Mouse (Mus musculus): Measurements from ENCODE around the gene Pex19. TPM values are rescaled to one million over a fixed set of nuclear protein-coding genes. Genes with fewer than 3 reads are reported as not detected.

The Pex19 gene
- total and polyA plus RNA-seq, 2 experiments from 2014 or later: 140 to 154 TPM

- Histone ChIP-seq H3K9ac (replicated peaks; ENCODE audit: low read length, poor library complexity, severe bottlenecking) (no peak overlapping the region), H3K27me3 (ENCODE audit: insufficient read depth, low read length) (no peaks in the 10 kb centered on the region), H3K9me3 (ENCODE audit: low read length) (no peaks in the 10 kb centered on the region), H3K4me2 (ENCODE audit: low read depth, low read length, poor library complexity, severe bottlenecking) (no peak overlapping the region), H3K4me1 (ENCODE audit: insufficient read depth, low read length) (no peaks in the 10 kb centered on the region), H3K4me3 (ENCODE audit: low read depth, low read length) (no peak overlapping the region), H3K36me3 (ENCODE audit: insufficient read depth, low read length) (peaks cover 29% of the 10 kb centered on the region), H3K27ac (ENCODE audit: low read depth, low read length) (no peak overlapping the region)
- ATAC-seq (ENCODE audit: low FRiP score) (no peak), DNase-seq (ENCODE audit: low spot score) (no peak)
- no peak for TF ChIP-seq CTCF (IDR thresholded peaks at IDR 0.05)
- 86% methylated on average over 7 of the region's 7 CpGs for WGBS
These were observed 52.5 kb downstream of the Pex19 start for GRCm38 (mm10) chr1:172179102-172179501.

GRCm38 (mm10) chr1:172180881-172181280 is 54.3 kb downstream of the Pex19 start:
- Histone ChIP-seq H3K4me2 (ENCODE audit: low read depth, low read length, poor library complexity, severe bottlenecking) (no peak overlapping the region), H3K4me1 (ENCODE audit: insufficient read depth, low read length) (no peaks in the 10 kb centered on the region), H3K9me3 (ENCODE audit: low read length) (no peaks in the 10 kb centered on the region), H3K9ac (replicated peaks; ENCODE audit: low read length, poor library complexity, severe bottlenecking) (no peak overlapping the region), H3K4me3 (ENCODE audit: low read depth, low read length) (no peak overlapping the region), H3K36me3 (ENCODE audit: insufficient read depth, low read length) (peaks cover 17% of the 10 kb centered on the region; the same call in 1 of the 2 replicates), H3K27me3 (ENCODE audit: insufficient read depth, low read length) (no peaks in the 10 kb centered on the region), H3K27ac (ENCODE audit: low read depth, low read length) (no peak overlapping the region)
- 79% methylated on average over 4 of the region's 4 CpGs for WGBS
- ATAC-seq (ENCODE audit: low FRiP score) (no peak), DNase-seq (ENCODE audit: low spot score) (no peak)
- no peak for TF ChIP-seq CTCF (IDR thresholded peaks at IDR 0.05)

DNA sequence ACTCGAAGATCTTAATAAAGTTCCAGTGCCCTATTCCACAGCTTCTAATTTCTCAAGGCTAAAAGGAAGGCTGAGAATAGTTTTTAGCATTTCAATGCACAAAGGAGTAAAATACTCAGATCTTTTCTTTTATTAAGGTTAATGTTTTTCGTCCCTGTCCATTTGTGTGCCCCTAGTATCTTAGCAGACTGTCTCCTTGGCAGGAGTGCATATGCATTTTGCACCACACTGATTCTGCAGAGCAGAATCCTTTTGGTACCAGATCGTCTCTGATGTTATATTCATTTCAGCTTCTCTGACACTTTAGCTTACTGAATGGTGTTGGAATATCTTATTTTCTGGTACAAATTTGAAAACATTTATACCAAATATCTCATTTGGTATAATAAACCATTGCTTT is 55.2 kb downstream of the Pex19 start:
- Histone ChIP-seq H3K36me3 (ENCODE audit: insufficient read depth, low read length) (peaks cover 19% of the 10 kb centered on the region), H3K4me2 (ENCODE audit: low read depth, low read length, poor library complexity, severe bottlenecking) (no peak overlapping the region), H3K9me3 (ENCODE audit: low read length) (no peaks in the 10 kb centered on the region), H3K9ac (replicated peaks; ENCODE audit: low read length, poor library complexity, severe bottlenecking) (no peak overlapping the region), H3K4me1 (ENCODE audit: insufficient read depth, low read length) (no peaks in the 10 kb centered on the region), H3K27ac (ENCODE audit: low read depth, low read length) (no peak overlapping the region), H3K4me3 (ENCODE audit: low read depth, low read length) (no peak overlapping the region), H3K27me3 (ENCODE audit: insufficient read depth, low read length) (no peaks in the 10 kb centered on the region)
- WGBS: 93% methylated on average over 3 of the region's 3 CpGs
- DNase-seq (ENCODE audit: low spot score) (no peak), ATAC-seq (ENCODE audit: low FRiP score) (no peak)
- TF ChIP-seq CTCF (IDR thresholded peaks at IDR 0.05): no peak

DNA sequence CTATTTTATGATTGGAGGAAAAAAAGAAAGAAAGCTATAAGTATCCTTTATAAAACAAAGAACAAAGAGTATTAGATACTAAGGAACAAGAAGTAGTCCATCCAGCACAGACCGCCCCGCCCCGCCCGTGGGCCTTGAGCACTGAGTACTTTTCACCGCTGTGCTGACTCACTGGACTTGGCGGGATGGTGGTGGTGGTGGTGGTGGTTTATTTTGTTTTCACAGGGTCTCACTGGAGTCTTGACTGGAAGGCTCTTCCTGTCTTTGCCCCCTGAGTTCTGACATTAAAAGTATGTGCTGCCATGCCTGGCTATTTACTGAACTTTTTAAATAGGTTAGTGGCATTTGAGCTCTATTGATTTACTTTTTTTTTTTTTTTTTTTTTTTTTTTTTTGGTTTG is 56.5 kb downstream of the Pex19 start:
- WGBS: 97% methylated on average over 6 of the region's 6 CpGs
- Histone ChIP-seq H3K9ac (replicated peaks; ENCODE audit: low read length, poor library complexity, severe bottlenecking) (no peak overlapping the region), H3K36me3 (ENCODE audit: insufficient read depth, low read length) (peaks cover 27% of the 10 kb centered on the region), H3K4me2 (ENCODE audit: low read depth, low read length, poor library complexity, severe bottlenecking) (no peak overlapping the region), H3K27me3 (ENCODE audit: insufficient read depth, low read length) (no peaks in the 10 kb centered on the region), H3K27ac (ENCODE audit: low read depth, low read length) (no peak overlapping the region), H3K4me3 (ENCODE audit: low read depth, low read length) (no peak overlapping the region), H3K9me3 (ENCODE audit: low read length) (no peaks in the 10 kb centered on the region), H3K4me1 (ENCODE audit: insufficient read depth, low read length) (no peaks in the 10 kb centered on the region)
- no peak for ATAC-seq (ENCODE audit: low FRiP score)
- DNase-seq (ENCODE audit: low spot score): no peak
- TF ChIP-seq CTCF (IDR thresholded peaks at IDR 0.05): no peak

DNA sequence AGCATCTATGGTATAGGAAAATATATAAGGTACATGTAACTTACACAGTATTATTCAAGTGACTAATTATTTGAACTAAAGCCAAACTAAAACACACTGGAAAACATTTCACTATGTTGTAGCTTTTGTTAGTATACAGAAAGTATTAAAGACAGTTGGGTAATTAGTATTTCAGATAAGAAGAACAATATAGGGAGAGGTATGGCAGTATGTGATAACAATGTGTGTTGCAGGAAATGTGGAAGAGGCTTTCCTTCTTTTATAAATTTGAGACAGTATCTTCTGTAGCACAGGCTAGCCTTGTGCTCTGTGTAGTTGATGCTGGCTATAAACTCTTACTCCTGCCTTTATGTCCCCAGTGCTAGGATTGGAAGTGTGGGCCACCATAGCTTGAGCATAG is 57.4 kb downstream of the Pex19 start:
- H3K36me3 ChIP-seq (ENCODE audit: insufficient read depth, low read length): peaks cover 28% of the 10 kb centered on the region
- no peak overlapping the region for H3K4me2 ChIP-seq (ENCODE audit: low read depth, low read length, poor library complexity, severe bottlenecking)
- H3K27me3 ChIP-seq (ENCODE audit: insufficient read depth, low read length): no peaks in the 10 kb centered on the region
- H3K27ac ChIP-seq (ENCODE audit: low read depth, low read length): no peak overlapping the region
- no peak for DNase-seq (ENCODE audit: low spot score)
- no peaks in the 10 kb centered on the region for H3K4me1 ChIP-seq (ENCODE audit: insufficient read depth, low read length)
- TF ChIP-seq CTCF (IDR thresholded peaks at IDR 0.05): no peak
- H3K9ac ChIP-seq (replicated peaks; ENCODE audit: low read length, poor library complexity, severe bottlenecking): no peak overlapping the region
- no peak overlapping the region for H3K4me3 ChIP-seq (ENCODE audit: low read depth, low read length)
- H3K9me3 ChIP-seq (ENCODE audit: low read length): no peaks in the 10 kb centered on the region
- ATAC-seq (ENCODE audit: low FRiP score): no peak

Other genes with a start within 250 kb of the Pex19 start
- 0.66 TPM in 1 of 2 replicates, not detected in the other for gene Gm10521, start 231.1 kb upstream of the Pex19 start, total RNA-seq (2014; rRNA removed)
- gene Gm10521, start 231.1 kb upstream of the Pex19 start, polyA plus RNA-seq (2015; fragmentation: Nextera tagmentation; extraction: Ambion mirVana): not detected in 2 replicates
- not detected in 2 replicates for gene Slamf6, start 209.2 kb upstream of the Pex19 start, total RNA-seq (2014; rRNA removed)
- 0.05 and 0.10 TPM in 2 replicates for gene Slamf6, start 209.2 kb upstream of the Pex19 start, polyA plus RNA-seq (2015; fragmentation: Nextera tagmentation; extraction: Ambion mirVana)
- gene Vangl2, start 98.3 kb upstream of the Pex19 start, total RNA-seq (2014; rRNA removed): 85.8 and 115 TPM in 2 replicates
- 43.1 and 44.2 TPM in 2 replicates for gene Vangl2, start 98.3 kb upstream of the Pex19 start, polyA plus RNA-seq (2015; fragmentation: Nextera tagmentation; extraction: Ambion mirVana)
- 0.38 and 3.6 TPM in 2 replicates for gene Nhlh1, start 69.2 kb upstream of the Pex19 start, total RNA-seq (2014; rRNA removed)
- gene Nhlh1, start 69.2 kb upstream of the Pex19 start, polyA plus RNA-seq (2015; fragmentation: Nextera tagmentation; extraction: Ambion mirVana): 0.12 TPM in 1 of 2 replicates, not detected in the other
- 207 and 225 TPM in 2 replicates for gene Copa, start 44.2 kb upstream of the Pex19 start, total RNA-seq (2014; rRNA removed)
- gene Copa, start 44.2 kb upstream of the Pex19 start, polyA plus RNA-seq (2015; fragmentation: Nextera tagmentation; extraction: Ambion mirVana): 149 and 155 TPM in 2 replicates
- 70.3 and 78.7 TPM in 2 replicates for gene Ncstn, start 44.0 kb upstream of the Pex19 start, total RNA-seq (2014; rRNA removed)
- 93.3 and 93.7 TPM in 2 replicates for gene Ncstn, start 44.0 kb upstream of the Pex19 start, polyA plus RNA-seq (2015; fragmentation: Nextera tagmentation; extraction: Ambion mirVana)
- gene Dcaf8, start 21.3 kb downstream of the Pex19 start, total RNA-seq (2014; rRNA removed): 64.6 and 72.8 TPM in 2 replicates
- 66.8 and 67.6 TPM in 2 replicates for gene Dcaf8, start 21.3 kb downstream of the Pex19 start, polyA plus RNA-seq (2015; fragmentation: Nextera tagmentation; extraction: Ambion mirVana)
- 311 and 342 TPM in 2 replicates for gene Pea15a, start 80.0 kb downstream of the Pex19 start, total RNA-seq (2014; rRNA removed)
- gene Pea15a, start 80.0 kb downstream of the Pex19 start, polyA plus RNA-seq (2015; fragmentation: Nextera tagmentation; extraction: Ambion mirVana): 501 and 555 TPM in 2 replicates
- gene Casq1, start 93.1 kb downstream of the Pex19 start, total RNA-seq (2014; rRNA removed): 0.99 TPM in 1 of 2 replicates, not detected in the other
- 1.3 and 2.2 TPM in 2 replicates for gene Casq1, start 93.1 kb downstream of the Pex19 start, polyA plus RNA-seq (2015; fragmentation: Nextera tagmentation; extraction: Ambion mirVana)
- gene Atp1a4, start 131.7 kb downstream of the Pex19 start, total RNA-seq (2014; rRNA removed): 0.05 and 0.14 TPM in 2 replicates
- 0.05 TPM in 1 of 2 replicates, not detected in the other for gene Atp1a4, start 131.7 kb downstream of the Pex19 start, polyA plus RNA-seq (2015; fragmentation: Nextera tagmentation; extraction: Ambion mirVana)
- 114 and 115 TPM in 2 replicates for gene Igsf8, start 134.9 kb downstream of the Pex19 start, total RNA-seq (2014; rRNA removed)
- gene Igsf8, start 134.9 kb downstream of the Pex19 start, polyA plus RNA-seq (2015; fragmentation: Nextera tagmentation; extraction: Ambion mirVana): 79.6 and 88.8 TPM in 2 replicates
- gene Atp1a2, start 171.3 kb downstream of the Pex19 start, total RNA-seq (2014; rRNA removed): 398 and 409 TPM in 2 replicates
- 94.4 and 100 TPM in 2 replicates for gene Atp1a2, start 171.3 kb downstream of the Pex19 start, polyA plus RNA-seq (2015; fragmentation: Nextera tagmentation; extraction: Ambion mirVana)
- gene Kcnj9, start 202.6 kb downstream of the Pex19 start, total RNA-seq (2014; rRNA removed): 13.9 and 14.1 TPM in 2 replicates
- gene Kcnj9, start 202.6 kb downstream of the Pex19 start, polyA plus RNA-seq (2015; fragmentation: Nextera tagmentation; extraction: Ambion mirVana): 5.8 and 6.7 TPM in 2 replicates
- gene Kcnj10, start 214.5 kb downstream of the Pex19 start, total RNA-seq (2014; rRNA removed): 6.1 and 6.6 TPM in 2 replicates
- gene Kcnj10, start 214.5 kb downstream of the Pex19 start, polyA plus RNA-seq (2015; fragmentation: Nextera tagmentation; extraction: Ambion mirVana): 3.6 and 3.9 TPM in 2 replicates
- 11.5 and 16.4 TPM in 2 replicates for gene Pigm, start 249.8 kb downstream of the Pex19 start, total RNA-seq (2014; rRNA removed)
- 2.2 and 2.6 TPM in 2 replicates for gene Pigm, start 249.8 kb downstream of the Pex19 start, polyA plus RNA-seq (2015; fragmentation: Nextera tagmentation; extraction: Ambion mirVana)

All from midbrain, postnatal 0 days (tissue).